Mouse (Mus musculus) heart, postnatal 0 days (tissue): ENCODE data around the gene Zfp503. TPM values are rescaled to one million over a fixed set of nuclear protein-coding genes. Genes with fewer than 3 reads are reported as not detected.
A peak's percentile ranks its signal among the peaks of the same experiment; 100 is the strongest.

Source experiments
- ATAC-seq: fragments of 200-750 bp; cut with Nextera tagmentation; 2 replicates; pipeline ENCODE4 v1.8.0; 2017; ENCODE audit warnings: low read depth, moderate number of reproducible peaks, moderate library complexity; ENCODE audit not compliant: insufficient read depth
- DNase-seq: peaks from one replicate; pipeline ENCODE4 v3.0.0-alpha.2; 2016; ENCODE audit warnings: low spot score
- H3K27ac ChIP-seq: fragments of 300-500 bp; sonication (generic); 2 replicates; pipeline ENCODE4 v1.5.1; 2014; ENCODE audit warnings: low read depth, mild to moderate bottlenecking
- H3K27me3 ChIP-seq: fragments of 300-500 bp; sonication (generic); 2 replicates; pipeline ENCODE4 v1.6.1; 2014; ENCODE audit warnings: low read length, mixed read lengths; ENCODE audit not compliant: control insufficient read depth, insufficient read depth
- H3K36me3 ChIP-seq: fragments of 300-500 bp; sonication (generic); replicated peaks from 2 replicates; pipeline ENCODE4 v1.6.1; 2014; ENCODE audit warnings: low read length, mixed read lengths; ENCODE audit not compliant: control insufficient read depth, insufficient read depth
- H3K4me1 ChIP-seq: fragments of 300-500 bp; sonication (generic); 2 replicates; pipeline ENCODE4 v1.6.1; 2014; ENCODE audit warnings: antibody characterized with exemption; ENCODE audit not compliant: control insufficient read depth, insufficient read depth
- H3K4me2 ChIP-seq: fragments of 300-500 bp; sonication (generic); 2 replicates; pipeline ENCODE4 v1.6.1; 2014; ENCODE audit warnings: low read depth, mild to moderate bottlenecking, low read length, moderate library complexity
- H3K4me3 ChIP-seq: fragments of 300-500 bp; sonication (generic); 2 replicates; pipeline ENCODE4 v1.5.1; 2014; ENCODE audit warnings: low read depth, low read length
- H3K9ac ChIP-seq: fragments of 300-500 bp; sonication (generic); replicated peaks from 2 replicates; pipeline ENCODE4 v1.6.1; 2014; ENCODE audit warnings: low read depth, low read length, mixed read lengths
- H3K9me3 ChIP-seq: fragments of 300-500 bp; sonication (generic); replicated peaks from 2 replicates; pipeline ENCODE4 v1.6.1; 2016; ENCODE audit warnings: low read length; ENCODE audit not compliant: control insufficient read depth
- CTCF ChIP-seq: IDR thresholded peaks from 2 replicates; pipeline ENCODE4 v1.5.1; 2016; ENCODE audit warnings: antibody characterized with exemption, control low read depth, low read depth
- EP300 ChIP-seq: IDR thresholded peaks from 2 replicates; pipeline ENCODE4 v1.6.1; 2016; ENCODE audit warnings: antibody characterized with exemption, low read depth
- WGBS: fragments of 180-500 bp; shearing (Covaris S2); extraction: QIAGEN DNeasy Blood & Tissue Kit; methylation state at CpG from one replicate; pipeline ENCODE4 v1.1.7; 2014; 5-methylcytosine and 5-hydroxymethylcytosine counted together
- polyA plus RNA-seq: library from polyadenylated mRNA; unstranded; fragments of >200 nt; fragmentation: Nextera tagmentation; extraction: Ambion mirVana; gene quantifications from 2 replicates; pipeline ENCODE4 v1.2.1, GENCODE M21; 2015
- total RNA-seq: library from RNA; depleted of rRNA; stranded (reverse); fragments of >200 nt; gene quantifications from 2 replicates; pipeline ENCODE4 v1.2.3, GENCODE M21; 2014; ENCODE audit warnings: low replicate concordance

Gene Zfp503
- total and polyA plus RNA-seq, 2 experiments from 2014 or later, result 0.61 to 1.8 TPM

DNA sequence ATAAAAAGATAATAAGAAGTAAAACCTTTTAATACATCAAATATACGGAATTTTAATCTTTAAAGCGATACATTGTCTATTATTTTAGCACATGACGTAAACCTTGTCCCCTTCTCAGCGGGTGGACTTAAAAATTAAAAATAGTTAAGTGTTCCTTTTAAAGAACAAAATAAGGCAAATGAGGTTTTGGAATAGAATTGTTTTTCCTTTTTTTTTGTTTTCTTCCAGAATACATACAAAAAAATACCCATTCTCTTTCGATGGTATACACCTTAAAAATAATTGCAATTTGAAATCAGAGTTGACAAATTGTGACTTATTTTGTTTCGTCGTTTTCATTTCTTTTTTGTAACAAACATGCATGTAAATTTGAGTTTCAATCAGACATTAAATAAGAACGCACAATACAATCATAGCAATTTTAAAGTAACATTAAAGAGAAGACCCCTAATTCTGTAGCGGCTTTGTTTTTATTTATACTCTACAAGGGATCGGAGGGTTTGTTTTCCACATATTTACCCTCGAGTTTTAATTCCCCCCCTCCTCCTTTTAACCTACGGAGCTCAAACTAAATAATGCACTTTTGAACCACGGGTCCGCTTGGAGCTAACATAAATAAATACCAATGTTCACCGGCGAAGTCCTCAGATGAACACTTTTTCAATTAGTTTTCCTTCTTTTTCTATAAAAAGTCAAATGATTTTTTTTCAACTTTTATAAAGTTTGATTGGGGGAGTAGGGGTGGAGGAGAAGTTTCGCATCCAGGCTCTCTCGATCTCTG, 5.3 kb downstream of the Zfp503 start:
- peaks cover 12% of the 10 kb centered on the region; the same call in 1 of the 2 replicates for H3K4me1 ChIP-seq

DNA sequence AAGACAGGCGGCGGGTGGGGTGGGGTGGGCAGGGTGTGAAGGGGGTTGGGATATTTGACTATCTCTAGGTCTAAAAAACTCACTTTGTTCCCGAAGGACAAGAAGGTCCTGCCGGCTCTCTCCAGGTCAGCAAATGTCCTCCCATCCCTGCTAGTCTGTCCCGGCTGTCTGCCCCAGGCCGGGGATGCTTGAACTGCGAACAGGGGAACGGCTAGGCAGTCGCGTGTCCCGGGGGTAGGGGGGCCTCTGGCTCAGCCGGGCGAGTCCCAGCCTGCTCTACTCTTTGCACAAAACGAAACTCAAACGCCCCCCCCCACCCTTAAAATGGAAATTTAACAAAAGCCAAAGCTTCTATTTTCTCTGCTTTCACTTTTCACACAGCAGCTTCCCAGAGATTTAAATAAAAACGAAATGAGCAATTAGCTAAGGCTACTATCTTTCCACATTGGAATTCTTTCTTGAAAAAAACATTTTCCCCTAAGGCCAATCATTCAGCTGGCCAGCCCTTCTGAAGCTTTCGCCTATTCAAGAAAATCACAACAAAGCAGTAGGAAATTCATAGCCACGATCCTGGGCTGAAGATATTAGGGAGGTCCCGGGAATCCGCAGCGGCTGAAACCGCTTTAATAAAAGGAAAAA, 6.0 kb downstream of the Zfp503 start:
- no peak for DNase-seq
- WGBS, result 10% methylated on average over 22 of the region's 22 CpGs
- Histone ChIP-seq H3K9ac (peak overlapping the region; percentile 22; the same call in 1 of the 2 replicates), H3K36me3 (no peaks in the 10 kb centered on the region), H3K4me1 (peaks cover 7% of the 10 kb centered on the region; the same call in 1 of the 2 replicates), H3K9me3 (no peaks in the 10 kb centered on the region), H3K27me3 (peaks cover 53% of the 10 kb centered on the region), H3K27ac (no peak overlapping the region; the same call in 1 of the 2 replicates), H3K4me2 (peak overlapping the region; percentile 52), H3K4me3 (peak overlapping the region; percentile 44)
- ATAC-seq, result no peak
- TF ChIP-seq EP300 (no peak), CTCF (no peak)

More for the DNA sequence above, 5.3 kb downstream of the Zfp503 start:
- no peaks in the 10 kb centered on the region for H3K36me3 ChIP-seq
- no peak overlapping the region for H3K9ac ChIP-seq
- H3K27me3 ChIP-seq, result peaks cover 57% of the 10 kb centered on the region
- no peaks in the 10 kb centered on the region for H3K9me3 ChIP-seq
- ATAC-seq, result no peak
- WGBS, result 31% methylated on average over 18 of the region's 18 CpGs
- TF ChIP-seq EP300 (no peak), CTCF (no peak)
- peak overlapping the region; percentile 86 for H3K4me2 ChIP-seq
- peak overlapping the region; percentile 72 for H3K4me3 ChIP-seq
- H3K27ac ChIP-seq, result no peak overlapping the region
- no peak for DNase-seq

DNA sequence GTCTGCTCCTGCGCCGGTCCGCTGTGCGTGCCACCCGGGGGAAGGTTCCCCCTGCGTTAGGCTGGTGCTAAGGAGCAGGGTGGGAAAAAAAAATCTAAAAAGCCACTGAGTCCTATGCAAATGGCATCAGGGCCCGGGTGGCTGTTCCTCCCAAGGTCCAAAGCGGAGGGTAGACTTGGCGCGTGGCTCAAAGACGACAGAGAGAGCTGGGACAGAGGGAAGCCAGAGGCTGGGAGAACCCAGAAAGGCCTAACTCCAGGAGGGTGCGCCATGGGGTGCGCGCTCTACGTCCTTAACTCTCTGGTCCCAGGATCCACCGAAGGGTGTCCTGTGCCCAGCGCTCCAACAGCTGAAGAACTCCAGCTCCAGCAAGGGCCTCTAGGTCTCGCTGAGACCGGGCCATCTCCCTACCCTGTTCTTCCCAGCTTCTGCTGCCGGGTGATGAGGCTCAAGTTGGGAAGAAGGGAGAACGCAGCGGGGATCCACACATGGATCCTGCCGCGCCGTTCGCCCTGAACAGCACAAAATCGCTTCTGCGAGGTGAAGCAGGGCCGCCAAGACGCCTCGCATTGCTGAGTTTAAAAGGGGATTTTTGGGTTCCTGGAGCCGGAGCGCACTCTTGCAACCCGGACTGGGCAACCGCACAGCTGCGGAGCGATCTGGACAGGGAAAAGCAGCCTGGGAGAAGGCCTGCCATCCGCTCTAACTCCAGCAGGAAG, 6.7 kb downstream of the Zfp503 start:
- TF ChIP-seq EP300 (no peak), CTCF (no peak)
- Histone ChIP-seq H3K9me3 (no peaks in the 10 kb centered on the region), H3K36me3 (no peaks in the 10 kb centered on the region), H3K9ac (peak overlapping the region; percentile 22; the same call in 1 of the 2 replicates), H3K27me3 (peaks cover 52% of the 10 kb centered on the region), H3K27ac (0 out of 2 replicates have a peak overlapping the region, but pooled peaks have one; percentile 5), H3K4me3 (peak overlapping the region; percentile 44), H3K4me1 (peaks cover 7% of the 10 kb centered on the region; the same call in 1 of the 2 replicates), H3K4me2 (peak overlapping the region; percentile 52)
- ATAC-seq (no peak), DNase-seq (no peak)
- 10% methylated on average over 38 of the region's 38 CpGs for WGBS

DNA sequence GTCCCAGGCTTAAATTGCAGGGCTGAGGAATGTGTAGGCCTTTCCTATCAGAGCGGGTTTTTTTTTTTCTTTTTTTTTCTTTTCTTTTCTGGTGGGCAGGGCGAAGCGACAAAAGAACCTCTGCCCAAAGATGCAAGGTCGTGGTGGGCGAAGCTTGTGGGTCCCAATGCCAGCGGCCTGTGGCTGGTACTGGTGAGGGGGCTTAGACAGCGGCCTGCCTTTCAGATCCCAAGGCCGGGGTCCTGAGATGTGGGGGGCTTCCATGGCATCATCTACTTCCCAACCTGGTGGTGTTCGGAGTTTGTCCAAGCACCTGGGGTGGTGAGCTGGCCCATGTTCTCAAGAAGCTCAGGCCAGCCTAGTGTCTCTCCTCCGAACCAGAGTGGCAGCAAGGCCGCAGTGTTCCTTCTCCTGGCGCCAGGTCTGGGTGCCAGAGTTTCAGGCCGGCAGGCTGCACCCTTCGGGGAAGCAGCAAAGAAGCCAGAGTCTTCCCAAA, 7.3 kb downstream of the Zfp503 start:
- Histone ChIP-seq H3K27me3 (peaks cover 50% of the 10 kb centered on the region), H3K9me3 (no peaks in the 10 kb centered on the region), H3K36me3 (no peaks in the 10 kb centered on the region), H3K27ac (0 out of 2 replicates have a peak overlapping the region, but pooled peaks have one; percentile 5), H3K9ac (no peak overlapping the region), H3K4me2 (peak overlapping the region; percentile 57), H3K4me1 (peaks cover 7% of the 10 kb centered on the region; the same call in 1 of the 2 replicates), H3K4me3 (peak overlapping the region; percentile 44)
- WGBS, result 42% methylated on average over 14 of the region's 14 CpGs
- TF ChIP-seq EP300, result no peak
- TF ChIP-seq CTCF, result no peak
- ATAC-seq (no peak), DNase-seq (no peak)

DNA sequence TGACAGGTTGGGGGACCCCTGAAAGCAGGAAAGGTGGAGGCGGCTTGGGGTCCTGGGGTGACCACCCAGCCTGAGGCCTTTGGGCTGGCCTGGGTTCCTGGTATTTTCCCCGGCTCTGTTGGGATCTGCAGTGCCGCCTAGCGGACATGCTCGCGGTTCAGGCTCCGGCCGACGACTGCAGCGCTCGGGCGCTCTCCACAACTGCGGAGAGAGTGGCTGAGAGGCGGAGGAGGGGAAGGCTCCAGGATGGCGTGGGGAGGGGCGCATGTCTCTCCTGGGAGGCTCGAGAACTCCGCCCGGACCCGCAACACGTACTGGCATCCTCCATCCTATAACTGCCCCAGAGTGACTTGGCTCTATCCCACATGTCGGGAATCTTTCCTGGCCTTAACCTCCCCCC, 7.9 kb downstream of the Zfp503 start:
- Histone ChIP-seq H3K27ac (no peak overlapping the region), H3K4me1 (peaks cover 7% of the 10 kb centered on the region; the same call in 1 of the 2 replicates)
- ATAC-seq, result peak; percentile 54

More for the DNA sequence above, 7.9 kb downstream of the Zfp503 start:
- H3K9ac ChIP-seq, result no peak overlapping the region
- peak; percentile 72 for DNase-seq
- H3K27me3 ChIP-seq, result peaks cover 45% of the 10 kb centered on the region
- H3K9me3 ChIP-seq, result no peaks in the 10 kb centered on the region
- H3K4me2 ChIP-seq, result peak overlapping the region; percentile 57
- H3K4me3 ChIP-seq, result peak overlapping the region; percentile 29
- 1% methylated on average over 21 of the region's 22 CpGs for WGBS
- H3K36me3 ChIP-seq, result no peaks in the 10 kb centered on the region
- TF ChIP-seq CTCF, result peak; percentile 77
- no peak for TF ChIP-seq EP300
